Mouse (Mus musculus): Measurements from ENCODE around the gene Cyp4b1.

DNA sequence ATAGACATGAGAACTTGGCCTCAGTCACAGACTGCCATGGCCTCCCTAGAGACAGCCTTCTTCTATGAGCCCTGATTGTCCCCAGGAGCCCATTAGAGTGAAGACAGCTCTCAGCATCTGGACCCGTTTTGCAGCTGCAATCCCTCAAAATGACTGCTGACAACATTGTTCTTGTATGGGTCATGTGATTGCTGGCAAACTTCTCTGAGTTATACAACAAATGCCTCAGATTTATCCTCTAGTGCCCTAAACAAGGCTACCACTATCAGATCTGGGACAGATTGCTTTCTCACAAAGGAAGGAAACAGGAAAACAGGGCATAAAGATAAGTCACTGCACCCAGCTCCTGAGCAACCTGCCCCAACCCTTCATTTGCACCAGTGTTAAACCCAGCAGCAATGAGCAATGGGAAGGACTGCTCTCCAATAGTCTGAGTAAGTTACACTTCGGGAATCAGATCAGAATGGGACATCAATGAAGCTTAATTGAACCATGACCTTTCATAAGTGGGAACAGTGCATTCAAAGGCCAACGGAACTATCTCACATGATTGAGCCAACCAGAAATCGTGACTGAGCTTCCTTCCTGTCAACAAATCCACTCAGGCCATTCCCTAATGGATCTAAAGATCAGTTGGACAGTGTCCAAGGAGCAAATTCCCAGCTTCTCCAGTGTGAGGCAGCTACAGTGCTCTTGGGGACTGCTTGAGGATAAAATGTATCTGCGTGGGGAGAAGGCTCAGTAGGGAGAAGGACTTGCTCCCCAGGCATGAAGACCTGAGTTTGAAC, 4.4 kb downstream of the Cyp4b1 start:
- no peak for TF ChIP-seq CTCF (IDR thresholded peaks at IDR 0.05; ENCODE audit: extremely low read depth, insufficient read depth, low read length)
- TF ChIP-seq POLR2A (IDR thresholded peaks at IDR 0.05; ENCODE audit: extremely low read depth, insufficient read depth, low read length) = no peak
